8 mouse cellular contexts compared by ENCODE assay signal in the genomic region with DNA sequence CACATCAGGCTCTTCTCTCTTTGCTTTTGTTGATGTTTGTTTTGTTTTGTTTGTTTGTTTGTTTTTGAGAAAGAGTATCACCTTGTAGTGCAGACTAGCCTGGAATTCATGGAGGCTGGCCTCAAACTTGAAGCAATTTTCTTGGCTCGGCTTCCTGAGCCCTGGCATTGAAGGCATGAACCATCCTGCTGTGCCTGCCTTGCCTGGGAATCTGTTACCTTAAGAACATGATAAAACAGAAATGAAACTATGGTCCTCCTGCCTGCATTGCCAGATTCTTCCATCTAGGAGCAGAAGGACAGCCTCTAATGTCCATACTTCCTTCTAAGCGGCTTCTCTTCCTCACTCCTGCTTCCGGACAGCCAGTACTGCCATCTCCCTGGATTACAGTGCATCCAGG.
"Had no signal": no experiment of that assay in that cellular context is flagged by ENCODE, and none has a peak within 500 bp of the region (broad histone marks: within the 10 kb centered on the region; RNA-seq: fewer than 3 reads in every experiment).

No protein-coding gene starts in this region.

- DNase-seq: kidney, postnatal 25 days; liver; liver, embryonic 13.5 days; liver, postnatal 0 days; lung, postnatal 14 days; retina, postnatal 1 day; right cerebral cortex, postnatal 14 days; thymus, postnatal 4 days had no signal
